Mouse (Mus musculus) olfactory bulb, adult 2 months (tissue): ENCODE data around the gene Mup20. TPM values are rescaled to one million over a fixed set of nuclear protein-coding genes. Genes with fewer than 3 reads are reported as not detected.

Experiments
- polyA plus RNA-seq: library from polyadenylated mRNA; stranded (reverse); fragments of >200 nt; gene quantifications from 2 replicates; pipeline ENCODE4 v1.2.4, GENCODE M21; 2012; ENCODE audit warnings: low replicate concordance; ENCODE audit not compliant: missing spikeins, insufficient read depth, insufficient read length

Mup20 gene
- polyA plus RNA-seq, 1 experiment: not detected

Other genes with a start within 250 kb of the Mup20 start
- not detected in 2 replicates for gene Mup5, start 218.9 kb downstream of the Mup20 start, polyA plus RNA-seq
- not detected in 2 replicates for gene Mup3, start 33.2 kb upstream of the Mup20 start, polyA plus RNA-seq
- not detected in 2 replicates for gene Mup21, start 96.7 kb upstream of the Mup20 start, polyA plus RNA-seq
- not detected in 2 replicates for gene Zfp37, start 176.9 kb upstream of the Mup20 start, polyA plus RNA-seq
- gene Slc31a2, start 208.4 kb upstream of the Mup20 start, polyA plus RNA-seq: not detected in 2 replicates